Mouse (Mus musculus): ENCODE data around the gene Gm4788.
"Not testable (repeated sequence)": the region's sequence is repeated elsewhere in the genome, so short reads cannot be mapped to it uniquely, and the experiment has no call there.

Gene Gm4788

GRCm38 (mm10) chr1:139781143-139781542, at the start of gene Gm4788:
Gene Gm4788, minus strand, starts transcription at chr1:139781243.
- DNase-seq (ENCODE audit: low spot score) = no peak

GRCm38 (mm10) chr1:139808594-139808993, 27.6 kb upstream of the Gm4788 start:
- DNase-seq (ENCODE audit: low spot score) = no peak

- not testable (repeated sequence) for DNase-seq (ENCODE audit: low spot score)
These were observed 11.1 kb downstream of the Gm4788 start for GRCm38 (mm10) chr1:139769913-139770312.

- DNase-seq (ENCODE audit: low spot score) = not testable (repeated sequence)
These were observed 64.4 kb downstream of the Gm4788 start for GRCm38 (mm10) chr1:139716681-139717080.

- DNase-seq (ENCODE audit: low spot score) = not testable (repeated sequence)
These were observed 64.8 kb downstream of the Gm4788 start for GRCm38 (mm10) chr1:139716249-139716648.

- not testable (repeated sequence) for DNase-seq (ENCODE audit: low spot score)
These were observed 131.1 kb downstream of the Gm4788 start for GRCm38 (mm10) chr1:139649921-139650320.
